Mouse (Mus musculus): ENCODE data around the gene Cyth1. TPM values are rescaled to one million over a fixed set of nuclear protein-coding genes. Genes with fewer than 3 reads are reported as not detected.

Cyth1 gene
- polyA plus RNA-seq, 1 experiment from 2014 or later: 17.7 TPM

DNA sequence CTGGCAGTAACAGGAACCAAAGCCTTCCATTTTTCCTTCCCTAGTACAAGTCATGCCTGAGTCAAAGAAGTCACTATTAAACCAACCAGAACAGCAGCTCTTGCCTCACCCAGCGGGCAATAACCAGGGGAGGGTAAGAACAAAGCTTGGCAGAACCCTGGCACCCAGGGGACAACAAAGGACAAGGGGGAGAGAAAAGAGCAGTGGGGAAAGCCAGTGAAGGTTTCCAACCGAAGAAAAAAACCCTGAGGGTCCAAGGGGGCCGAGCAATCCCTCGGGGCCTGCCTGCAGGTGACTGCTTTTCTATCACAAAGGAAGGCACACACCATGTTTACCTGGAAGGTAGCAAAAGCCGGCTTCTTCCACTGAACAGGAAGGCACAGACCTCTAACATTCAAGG is 1.7 kb downstream of the Cyth1 start:
- Histone ChIP-seq H3K27ac (ENCODE audit: low read depth, low read length) (no peak overlapping the region), H3K9ac (replicated peaks; ENCODE audit: low read depth, low read length) (peak overlapping the region; percentile 72), H3K4me1 (ENCODE audit: control insufficient read depth, insufficient read depth, low read length) (peaks cover 13% of the 10 kb centered on the region), H3K4me3 (ENCODE audit: low read depth, low read length) (peak overlapping the region; percentile 83), H3K9me3 (ENCODE audit: control insufficient read depth, low read length) (no peaks in the 10 kb centered on the region), H3K36me3 (ENCODE audit: control insufficient read depth, insufficient read depth, low read length) (no peaks in the 10 kb centered on the region), H3K27me3 (ENCODE audit: control insufficient read depth, insufficient read depth, low read length) (no peaks in the 10 kb centered on the region), H3K4me2 (ENCODE audit: low read depth, low read length) (peak overlapping the region; percentile 78)
- WGBS: 52% methylated on average over 5 of the region's 5 CpGs
- no peak for ATAC-seq (ENCODE audit: low read depth)

DNA sequence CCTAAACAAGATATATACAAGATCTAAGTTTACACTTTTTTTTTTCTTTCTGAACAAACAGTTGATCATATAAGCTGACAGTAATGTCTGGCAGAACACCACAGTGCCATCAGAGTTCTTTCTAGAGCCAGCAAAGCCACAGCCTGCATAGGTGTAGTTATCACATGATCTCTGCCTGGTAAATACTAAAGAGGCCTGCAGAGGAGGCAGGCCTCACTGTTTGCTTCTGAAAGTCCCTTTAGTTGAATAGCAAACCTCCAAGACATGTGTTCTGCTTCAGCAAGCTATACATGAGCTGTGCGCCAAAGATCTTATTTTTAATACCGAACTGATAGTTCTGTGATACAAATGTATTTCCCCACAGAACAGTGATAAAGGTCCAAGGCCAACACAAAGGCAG is 3.3 kb downstream of the Cyth1 start:
- Histone ChIP-seq H3K9ac (replicated peaks; ENCODE audit: low read depth, low read length) (no peak overlapping the region), H3K36me3 (ENCODE audit: control insufficient read depth, insufficient read depth, low read length) (no peaks in the 10 kb centered on the region), H3K4me2 (ENCODE audit: low read depth, low read length) (no peak overlapping the region), H3K4me3 (ENCODE audit: low read depth, low read length) (no peak overlapping the region), H3K4me1 (ENCODE audit: control insufficient read depth, insufficient read depth, low read length) (peaks cover 16% of the 10 kb centered on the region), H3K9me3 (ENCODE audit: control insufficient read depth, low read length) (no peaks in the 10 kb centered on the region), H3K27ac (ENCODE audit: low read depth, low read length) (no peak overlapping the region), H3K27me3 (ENCODE audit: control insufficient read depth, insufficient read depth, low read length) (no peaks in the 10 kb centered on the region)
- ATAC-seq (ENCODE audit: low read depth): no peak
- WGBS: 94% methylated on average over 2 of the region's 2 CpGs

DNA sequence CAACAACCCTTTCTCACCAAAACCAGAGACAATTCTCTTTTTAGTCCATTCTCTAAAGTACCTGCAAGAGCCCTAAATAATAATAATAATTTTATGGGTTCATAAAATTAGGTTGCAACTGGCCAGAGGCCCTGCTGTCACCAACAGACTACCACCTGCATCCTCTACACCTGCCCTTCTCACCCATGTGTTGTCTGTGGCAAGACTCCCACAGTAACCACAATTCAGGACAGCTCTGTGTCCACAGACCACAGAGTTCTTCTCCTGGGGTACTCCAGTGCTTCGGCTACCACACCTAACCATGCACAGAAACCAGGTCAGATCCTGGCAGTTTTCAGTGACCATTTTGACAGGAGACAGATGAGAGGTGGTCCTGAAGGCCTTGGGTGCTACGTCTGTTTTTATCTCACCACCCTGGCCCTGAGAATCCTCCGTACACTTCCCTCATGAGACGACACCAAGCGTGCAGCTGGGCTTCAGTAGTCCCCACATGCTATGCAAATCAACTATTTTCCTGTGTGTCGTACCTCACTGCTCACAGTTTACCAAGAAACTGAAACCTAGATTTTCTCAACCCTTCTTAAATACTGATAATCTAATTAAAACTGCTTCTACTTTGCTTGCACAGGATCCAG is 4.6 kb downstream of the Cyth1 start:
- Histone ChIP-seq H3K4me2 (ENCODE audit: low read depth, low read length) (no peak overlapping the region), H3K27ac (ENCODE audit: low read depth, low read length) (no peak overlapping the region), H3K4me1 (ENCODE audit: control insufficient read depth, insufficient read depth, low read length) (peaks cover 16% of the 10 kb centered on the region), H3K36me3 (ENCODE audit: control insufficient read depth, insufficient read depth, low read length) (no peaks in the 10 kb centered on the region), H3K9ac (replicated peaks; ENCODE audit: low read depth, low read length) (no peak overlapping the region), H3K27me3 (ENCODE audit: control insufficient read depth, insufficient read depth, low read length) (no peaks in the 10 kb centered on the region), H3K4me3 (ENCODE audit: low read depth, low read length) (no peak overlapping the region), H3K9me3 (ENCODE audit: control insufficient read depth, low read length) (no peaks in the 10 kb centered on the region)
- WGBS: 88% methylated on average over 6 of the region's 6 CpGs
- ATAC-seq (ENCODE audit: low read depth): no peak

DNA sequence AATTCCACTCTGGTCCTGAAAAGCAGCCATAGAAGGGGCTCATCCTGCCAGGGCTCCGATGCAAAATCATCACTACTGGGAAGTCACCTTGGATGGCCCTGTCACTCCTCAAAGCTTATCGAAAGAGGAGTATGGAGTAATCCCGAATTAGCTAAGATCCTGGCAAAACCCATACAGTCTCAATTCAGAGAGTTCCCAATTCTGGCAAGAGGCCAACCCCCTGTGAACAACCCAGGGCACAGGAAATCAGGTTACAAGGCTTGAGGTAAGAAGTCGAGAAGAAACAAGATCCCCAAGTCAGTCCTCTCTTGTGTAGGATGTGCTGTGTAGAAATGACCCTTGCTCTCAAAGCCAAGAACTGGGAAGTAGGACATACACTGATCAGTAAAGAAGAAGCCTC is 5.9 kb downstream of the Cyth1 start:
- no peaks in the 10 kb centered on the region for H3K9me3 ChIP-seq (ENCODE audit: control insufficient read depth, low read length)
- ATAC-seq (ENCODE audit: low read depth): no peak

DNA sequence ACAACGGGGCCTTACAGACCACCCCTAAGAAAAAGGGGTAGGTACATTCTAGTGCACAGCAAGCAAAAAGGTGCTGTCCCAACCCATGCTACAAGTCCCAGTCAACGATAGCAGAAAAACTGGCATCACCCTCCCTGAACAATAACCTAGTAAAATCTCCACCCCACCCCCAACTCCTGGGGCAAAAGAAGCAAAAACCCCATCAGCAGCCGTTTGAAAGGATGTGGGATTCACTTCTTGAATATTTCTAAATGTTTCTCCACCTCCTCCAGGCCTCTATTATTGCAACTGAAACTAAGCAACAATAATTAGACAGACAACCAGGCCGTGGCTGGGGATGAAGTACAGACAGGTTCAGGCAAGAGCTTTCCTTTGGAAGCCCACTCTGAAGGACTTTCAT is 8.0 kb downstream of the Cyth1 start:
- no peak overlapping the region for H3K4me2 ChIP-seq (ENCODE audit: low read depth, low read length)
- no peak for ATAC-seq (ENCODE audit: low read depth)
- WGBS: 70% methylated on average over 4 of the region's 4 CpGs
- H3K36me3 ChIP-seq (ENCODE audit: control insufficient read depth, insufficient read depth, low read length): no peaks in the 10 kb centered on the region
- no peaks in the 10 kb centered on the region for H3K27me3 ChIP-seq (ENCODE audit: control insufficient read depth, insufficient read depth, low read length)
- H3K9ac ChIP-seq (replicated peaks; ENCODE audit: low read depth, low read length): no peak overlapping the region
- H3K4me1 ChIP-seq (ENCODE audit: control insufficient read depth, insufficient read depth, low read length): peaks cover 3% of the 10 kb centered on the region; the same call in 1 of the 2 replicates
- no peak overlapping the region for H3K27ac ChIP-seq (ENCODE audit: low read depth, low read length)
- no peaks in the 10 kb centered on the region for H3K9me3 ChIP-seq (ENCODE audit: control insufficient read depth, low read length)
- H3K4me3 ChIP-seq (ENCODE audit: low read depth, low read length): no peak overlapping the region

More for the DNA sequence above, 5.9 kb downstream of the Cyth1 start:
- Histone ChIP-seq H3K4me3 (ENCODE audit: low read depth, low read length) (no peak overlapping the region), H3K4me2 (ENCODE audit: low read depth, low read length) (no peak overlapping the region), H3K4me1 (ENCODE audit: control insufficient read depth, insufficient read depth, low read length) (peaks cover 16% of the 10 kb centered on the region), H3K27ac (ENCODE audit: low read depth, low read length) (no peak overlapping the region), H3K9ac (replicated peaks; ENCODE audit: low read depth, low read length) (no peak overlapping the region), H3K36me3 (ENCODE audit: control insufficient read depth, insufficient read depth, low read length) (no peaks in the 10 kb centered on the region), H3K27me3 (ENCODE audit: control insufficient read depth, insufficient read depth, low read length) (no peaks in the 10 kb centered on the region)
- 84% methylated on average over 4 of the region's 4 CpGs for WGBS

DNA sequence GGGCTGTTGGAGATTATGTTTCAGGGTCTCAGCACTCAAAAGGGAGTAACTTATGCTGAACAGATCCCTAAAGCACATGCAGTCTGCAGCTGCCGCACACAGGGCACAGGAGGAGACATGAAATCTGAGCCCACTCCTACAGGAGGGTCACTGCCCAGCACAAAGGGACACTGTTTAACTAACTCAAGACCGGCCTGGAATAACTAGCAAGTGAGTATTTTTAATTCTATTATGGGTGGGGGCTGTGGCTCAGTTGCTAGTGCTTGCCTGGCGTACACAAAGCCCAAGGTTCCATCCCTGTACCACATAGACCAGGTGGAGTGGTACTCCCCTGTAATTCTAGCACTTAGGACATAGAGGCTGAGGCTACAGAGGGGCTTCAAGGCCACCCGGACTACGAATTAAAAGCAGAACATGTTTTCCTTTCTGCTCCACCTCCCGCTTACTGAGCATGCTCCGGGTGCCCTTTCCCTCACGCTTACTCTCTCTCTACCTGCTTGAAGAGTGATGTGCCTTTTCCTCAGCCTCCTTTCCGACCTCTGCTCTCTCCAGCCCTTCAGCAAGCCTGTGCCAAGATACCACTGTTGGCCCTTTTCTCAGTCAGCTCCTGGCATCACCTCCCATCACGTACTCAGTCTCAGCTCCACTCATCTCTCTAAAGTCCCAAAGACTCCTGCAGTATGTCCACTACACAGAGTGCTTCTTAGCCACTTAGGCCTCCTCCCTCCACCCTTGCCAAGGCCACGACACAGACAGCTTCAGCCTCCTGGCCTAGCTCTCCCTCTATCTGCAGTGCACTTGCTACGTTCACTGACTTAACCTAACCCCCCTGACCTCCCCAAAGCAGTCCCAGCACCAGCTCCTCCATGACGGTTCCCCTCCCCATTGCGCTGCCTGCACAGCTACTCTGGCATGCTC is 8.9 kb downstream of the Cyth1 start:
- no peaks in the 10 kb centered on the region for H3K27me3 ChIP-seq (ENCODE audit: control insufficient read depth, insufficient read depth, low read length)
- no peak overlapping the region for H3K4me2 ChIP-seq (ENCODE audit: low read depth, low read length)
- H3K9ac ChIP-seq (replicated peaks; ENCODE audit: low read depth, low read length): no peak overlapping the region

DNA sequence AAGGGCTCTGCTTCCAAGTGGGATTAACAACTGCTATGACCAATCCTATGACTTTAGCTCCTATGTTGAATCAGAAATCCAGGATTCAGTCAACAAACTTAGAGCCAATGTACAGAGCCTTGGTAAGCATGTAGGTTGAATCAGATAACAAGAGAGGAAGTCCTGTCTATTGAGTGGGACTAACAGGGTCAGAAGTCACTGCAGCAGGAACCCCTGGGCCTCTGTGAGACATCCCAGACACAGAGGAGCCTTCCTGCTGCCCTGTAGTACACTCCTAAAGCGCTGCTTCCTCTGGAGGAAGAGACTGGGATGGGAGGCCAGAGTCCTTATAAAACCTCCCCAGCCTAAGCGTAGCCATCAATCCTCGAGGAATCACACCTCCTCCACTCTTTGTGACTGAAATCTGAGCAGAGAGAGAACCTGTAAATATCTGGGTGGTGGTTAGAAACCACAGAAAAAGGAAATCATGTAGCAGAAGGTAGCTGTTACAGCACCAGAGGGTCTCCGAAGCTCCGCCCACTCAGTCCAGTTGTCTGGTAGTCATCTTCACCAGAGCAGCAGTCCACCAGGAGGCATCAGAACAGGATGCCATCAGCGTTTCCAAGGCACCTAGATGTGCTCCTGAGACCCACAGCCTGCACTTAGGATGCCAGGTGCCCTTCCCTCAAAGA is 11.7 kb downstream of the Cyth1 start:
- H3K9me3 ChIP-seq (ENCODE audit: control insufficient read depth, low read length): no peaks in the 10 kb centered on the region
- H3K4me3 ChIP-seq (ENCODE audit: low read depth, low read length): no peak overlapping the region
- H3K4me1 ChIP-seq (ENCODE audit: control insufficient read depth, insufficient read depth, low read length): peaks cover 3% of the 10 kb centered on the region; the same call in 1 of the 2 replicates
- H3K9ac ChIP-seq (replicated peaks; ENCODE audit: low read depth, low read length): no peak overlapping the region
- no peak for ATAC-seq (ENCODE audit: low read depth)
- no peaks in the 10 kb centered on the region for H3K36me3 ChIP-seq (ENCODE audit: control insufficient read depth, insufficient read depth, low read length)
- H3K4me2 ChIP-seq (ENCODE audit: low read depth, low read length): no peak overlapping the region
- H3K27ac ChIP-seq (ENCODE audit: low read depth, low read length): no peak overlapping the region
- WGBS: 72% methylated on average over 6 of the region's 6 CpGs
- no peaks in the 10 kb centered on the region for H3K27me3 ChIP-seq (ENCODE audit: control insufficient read depth, insufficient read depth, low read length)

More for the DNA sequence above, 8.9 kb downstream of the Cyth1 start:
- H3K4me3 ChIP-seq (ENCODE audit: low read depth, low read length): no peak overlapping the region
- no peak overlapping the region for H3K27ac ChIP-seq (ENCODE audit: low read depth, low read length)
- no peaks in the 10 kb centered on the region for H3K36me3 ChIP-seq (ENCODE audit: control insufficient read depth, insufficient read depth, low read length)
- no peak for ATAC-seq (ENCODE audit: low read depth)
- 61% methylated on average over 14 of the region's 14 CpGs for WGBS
- H3K9me3 ChIP-seq (ENCODE audit: control insufficient read depth, low read length): no peaks in the 10 kb centered on the region
- H3K4me1 ChIP-seq (ENCODE audit: control insufficient read depth, insufficient read depth, low read length): peaks cover 3% of the 10 kb centered on the region; the same call in 1 of the 2 replicates

DNA sequence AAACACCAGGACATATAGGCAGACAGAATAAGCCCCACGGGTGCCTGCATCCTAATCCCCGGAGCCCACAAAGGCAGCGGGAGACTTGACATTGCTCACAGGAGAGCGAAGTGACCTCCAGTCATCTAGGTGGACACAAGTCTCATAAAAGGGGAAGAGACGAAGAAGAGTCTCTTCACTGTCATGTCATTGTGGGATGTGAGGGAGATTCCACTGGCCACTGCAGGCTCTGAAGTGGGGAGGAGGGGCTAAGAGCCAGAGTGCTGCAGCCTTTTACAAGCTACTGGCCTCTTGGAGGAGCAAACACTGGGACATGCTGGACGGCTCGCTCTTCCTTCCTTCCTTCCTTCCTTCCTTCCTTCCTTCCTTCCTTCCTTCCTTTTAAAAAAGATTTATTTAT is 13.5 kb downstream of the Cyth1 start:
- H3K4me1 ChIP-seq (ENCODE audit: control insufficient read depth, insufficient read depth, low read length): no peaks in the 10 kb centered on the region; the same call in 1 of the 2 replicates

More for the DNA sequence above, 13.5 kb downstream of the Cyth1 start:
- no peak overlapping the region for H3K9ac ChIP-seq (replicated peaks; ENCODE audit: low read depth, low read length)
- H3K4me2 ChIP-seq (ENCODE audit: low read depth, low read length): no peak overlapping the region
- no peak overlapping the region for H3K4me3 ChIP-seq (ENCODE audit: low read depth, low read length)
- no peaks in the 10 kb centered on the region for H3K36me3 ChIP-seq (ENCODE audit: control insufficient read depth, insufficient read depth, low read length)
- no peaks in the 10 kb centered on the region for H3K9me3 ChIP-seq (ENCODE audit: control insufficient read depth, low read length)
- 84% methylated on average over 7 of the region's 7 CpGs for WGBS
- no peak for ATAC-seq (ENCODE audit: low read depth)
- H3K27me3 ChIP-seq (ENCODE audit: control insufficient read depth, insufficient read depth, low read length): no peaks in the 10 kb centered on the region
- H3K27ac ChIP-seq (ENCODE audit: low read depth, low read length): no peak overlapping the region
